Comparison of ENCODE assay signal across 8 mouse cellular contexts in genomic region chr17:63661584-63661983, GRCm38 (mm10).
DNase-seq lines count a peak whose midpoint lies in the region; ATAC-seq and TF ChIP-seq lines count a peak whose summit lies in the region.

No protein-coding gene starts in this region.

- no peaks in the 10 kb centered on the region for H3K9me3 ChIP-seq in lung, embryonic 15.5 days
- H3K9me3 ChIP-seq in intestine, postnatal 0 days (ENCODE audit: control insufficient read depth), result no peaks in the 10 kb centered on the region
- no peaks in the 10 kb centered on the region for H3K9me3 ChIP-seq in midbrain, embryonic 16.5 days (replicated peaks; ENCODE audit: control insufficient read depth, low read length, poor library complexity, severe bottlenecking)

- no peaks in the 10 kb centered on the region for H3K36me3 ChIP-seq in lung, embryonic 15.5 days
- H3K36me3 ChIP-seq in intestine, postnatal 0 days (ENCODE audit: control insufficient read depth, insufficient read depth), result no peaks in the 10 kb centered on the region
- no peaks in the 10 kb centered on the region for H3K36me3 ChIP-seq in myocyte (ENCODE audit: control insufficient read depth, insufficient read depth)
- no peaks in the 10 kb centered on the region for H3K36me3 ChIP-seq in midbrain, embryonic 16.5 days (ENCODE audit: control insufficient read depth, insufficient read depth, low read length)

- TF ChIP-seq CTCF in intestine, postnatal 0 days (IDR thresholded peaks at IDR 0.05; ENCODE audit: low read depth), result no peak

- TF ChIP-seq POLR2A in myocyte (IDR thresholded peaks at IDR 0.05; ENCODE audit: insufficient read length, low read depth), result peak; percentile 75

- no peaks in the 10 kb centered on the region for H3K4me1 ChIP-seq in lung, embryonic 15.5 days
- no peaks in the 10 kb centered on the region for H3K4me1 ChIP-seq in intestine, postnatal 0 days (replicated peaks; ENCODE audit: control insufficient read depth, insufficient read depth, low read length)
- no peaks in the 10 kb centered on the region for H3K4me1 ChIP-seq in midbrain, embryonic 16.5 days (ENCODE audit: control insufficient read depth, insufficient read depth, low read length)

- no peaks in the 10 kb centered on the region for H3K79me2 ChIP-seq in myocyte (ENCODE audit: control insufficient read depth, insufficient read depth)

- H3ac ChIP-seq in myocyte (ENCODE audit: control insufficient read depth, insufficient read length), result no peak overlapping the region

- WGBS in lung, embryonic 15.5 days, result 79% methylated on average over 4 of the region's 4 CpGs
- WGBS in intestine, postnatal 0 days, result 75% methylated on average over 4 of the region's 4 CpGs
- 89% methylated on average over 4 of the region's 4 CpGs for WGBS in midbrain, embryonic 16.5 days

- no peak for DNase-seq in lung, postnatal 14 days
- DNase-seq in gastrocnemius, postnatal 10 days, result peak; percentile 42
- no peak for DNase-seq in MN1 (ENCODE audit: low spot score)
- no peak for DNase-seq in thymus, postnatal 4 days

- peak overlapping the region; percentile 83 for H3K27ac ChIP-seq in lung, embryonic 15.5 days
- peak overlapping the region; percentile 8 for H3K27ac ChIP-seq in intestine, postnatal 0 days (ENCODE audit: low read depth, low read length)
- no peak overlapping the region for H3K27ac ChIP-seq in midbrain, embryonic 16.5 days (ENCODE audit: low read length)

- H3K27me3 ChIP-seq in lung, embryonic 15.5 days, result no peaks in the 10 kb centered on the region
- no peaks in the 10 kb centered on the region for H3K27me3 ChIP-seq in intestine, postnatal 0 days (replicated peaks; ENCODE audit: control insufficient read depth, insufficient read depth, low read length)
- no peaks in the 10 kb centered on the region for H3K27me3 ChIP-seq in myocyte (ENCODE audit: control insufficient read depth, insufficient read depth, insufficient read length)
- H3K27me3 ChIP-seq in midbrain, embryonic 16.5 days (ENCODE audit: control insufficient read depth, insufficient read depth, low read depth, low read length), result no peaks in the 10 kb centered on the region

- H3K4me2 ChIP-seq in lung, embryonic 15.5 days, result no peak overlapping the region
- H3K4me2 ChIP-seq in intestine, postnatal 0 days (replicated peaks; ENCODE audit: low read depth), result no peak overlapping the region
- peak overlapping the region; percentile 75 for H3K4me2 ChIP-seq in myocyte (ENCODE audit: low read depth)
- no peak overlapping the region for H3K4me2 ChIP-seq in midbrain, embryonic 16.5 days (ENCODE audit: low read length)

- H3K9ac ChIP-seq in lung, embryonic 15.5 days, result no peak overlapping the region
- H3K9ac ChIP-seq in intestine, postnatal 0 days (ENCODE audit: low read depth, low read length), result no peak overlapping the region
- H3K9ac ChIP-seq in midbrain, embryonic 16.5 days (ENCODE audit: low read depth, low read length), result no peak overlapping the region

- H3K4me3 ChIP-seq in lung, embryonic 15.5 days, result no peak overlapping the region
- H3K4me3 ChIP-seq in intestine, postnatal 0 days (ENCODE audit: low read depth, low read length), result no peak overlapping the region
- H3K4me3 ChIP-seq in myocyte, result peak overlapping the region; percentile 13
- no peak overlapping the region for H3K4me3 ChIP-seq in midbrain, embryonic 16.5 days (ENCODE audit: low read depth, low read length)

- peak; percentile 69 for ATAC-seq in lung, embryonic 15.5 days (ENCODE audit: borderline replicate concordance, extremely low read depth, low FRiP score, low TSS enrichment)
- no peak for ATAC-seq in intestine, postnatal 0 days
- ATAC-seq in midbrain, embryonic 16.5 days, result no peak

TF ChIP-seq in myocyte, 11 proteins besides CTCF, POLR2A, EP300 and RAD21:
- no peak for TF ChIP-seq CEBPB (IDR thresholded peaks at IDR 0.05; ENCODE audit: insufficient read depth, poor library complexity, severe bottlenecking)
- TF ChIP-seq REST (IDR thresholded peaks at IDR 0.05; ENCODE audit: insufficient read depth, insufficient read length), result no peak
- no peak for TF ChIP-seq MYOG (IDR thresholded peaks at IDR 0.05; ENCODE audit: control insufficient read depth in 1 of 3, insufficient read depth in 1 of 3, insufficient read length in 2 of 3, low read depth in 2 of 3)
- no peak for TF ChIP-seq MAX (IDR thresholded peaks at IDR 0.05; ENCODE audit: low read depth)
- no peak for TF ChIP-seq MYOD1 (IDR thresholded peaks at IDR 0.05; ENCODE audit: control insufficient read depth in 1 of 3, insufficient read length in 2 of 3, low read depth in 2 of 3)
- TF ChIP-seq TCF3 (IDR thresholded peaks at IDR 0.05; ENCODE audit: insufficient read length, low read depth), result no peak
- TF ChIP-seq TCF12 (IDR thresholded peaks at IDR 0.05; ENCODE audit: insufficient read depth, poor library complexity, severe bottlenecking), result no peak
- no peak for TF ChIP-seq SRF (IDR thresholded peaks at IDR 0.05; ENCODE audit: control insufficient read depth, insufficient read length, low read depth)
- TF ChIP-seq POLR2AphosphoS2 (IDR thresholded peaks at IDR 0.05; ENCODE audit: insufficient read length, low read depth), result peak; percentile 76
- TF ChIP-seq USF1 (IDR thresholded peaks at IDR 0.05; ENCODE audit: low read depth), result peak; percentile 4
- no peak for TF ChIP-seq E2F4 (IDR thresholded peaks at IDR 0.05; ENCODE audit: insufficient read depth)
